Comparison of ENCODE assay signal across 16 mouse cellular contexts in genomic region chr12:10867674-10868635, GRCm38 (mm10).
DNase-seq lines count a peak whose midpoint lies in the region; ATAC-seq lines count a peak whose summit lies in the region.
"Had no signal": no experiment of that assay in that cellular context is flagged by ENCODE, and none has a peak within 500 bp of the region (broad histone marks: within the 10 kb centered on the region; RNA-seq: fewer than 3 reads in every experiment).

No protein-coding gene starts in this region.

- 67% methylated on average over 15 of the region's 15 CpGs for WGBS in hindbrain, embryonic 14.5 days
- WGBS in neural tube, embryonic 14.5 days: 75% methylated on average over 15 of the region's 15 CpGs

- no peaks in the 10 kb centered on the region for H3K9me3 ChIP-seq in hindbrain, embryonic 14.5 days (ENCODE audit: control insufficient read depth, low read length)
- no peaks in the 10 kb centered on the region for H3K9me3 ChIP-seq in neural tube, embryonic 14.5 days (ENCODE audit: control insufficient read depth, low read length)
- H3K9me3 ChIP-seq: embryonic facial prominence, embryonic 10.5 days; limb, embryonic 15.5 days had no signal

- no peak overlapping the region for H3K27ac ChIP-seq in hindbrain, embryonic 14.5 days
- H3K27ac ChIP-seq in neural tube, embryonic 14.5 days (ENCODE audit: low read depth, low read length): no peak overlapping the region
- H3K27ac ChIP-seq: embryonic facial prominence, embryonic 10.5 days; limb, embryonic 15.5 days had no signal

- no peaks in the 10 kb centered on the region for H3K4me1 ChIP-seq in hindbrain, embryonic 14.5 days (replicated peaks; ENCODE audit: control insufficient read depth, insufficient read depth, low read length)
- no peaks in the 10 kb centered on the region for H3K4me1 ChIP-seq in neural tube, embryonic 14.5 days (ENCODE audit: control insufficient read depth, insufficient read depth, low read length)
- H3K4me1 ChIP-seq: embryonic facial prominence, embryonic 10.5 days; limb, embryonic 15.5 days had no signal

- H3K4me3 ChIP-seq in hindbrain, embryonic 14.5 days (replicated peaks; ENCODE audit: low read length): no peak overlapping the region
- H3K4me3 ChIP-seq in neural tube, embryonic 14.5 days (ENCODE audit: low read depth, low read length): no peak overlapping the region
- H3K4me3 ChIP-seq: embryonic facial prominence, embryonic 10.5 days; limb, embryonic 15.5 days; myocyte had no signal

- H3K27me3 ChIP-seq in hindbrain, embryonic 14.5 days (ENCODE audit: control insufficient read depth, insufficient read depth, low read length): peaks cover 6% of the 10 kb centered on the region; the same call in 1 of the 2 replicates
- no peaks in the 10 kb centered on the region for H3K27me3 ChIP-seq in neural tube, embryonic 14.5 days (ENCODE audit: control insufficient read depth, insufficient read depth, low read length)
- H3K27me3 ChIP-seq: limb, embryonic 15.5 days had no signal

- intact Hi-C loops in left cerebral cortex, postnatal 4 days (cut with DNase I): no loop called here
- intact Hi-C loops in left cerebral cortex, postnatal 36 days (cut with DNase I): no loop called here

- peak; percentile 61 for ATAC-seq in hindbrain, embryonic 14.5 days (ENCODE audit: low FRiP score)
- peak; percentile 68; the same call in 1 of the 2 replicates for ATAC-seq in neural tube, embryonic 14.5 days (ENCODE audit: low read depth)

- no peak overlapping the region for H3K9ac ChIP-seq in hindbrain, embryonic 14.5 days
- no peak overlapping the region for H3K9ac ChIP-seq in neural tube, embryonic 14.5 days (replicated peaks; ENCODE audit: low read depth, low read length)
- H3K9ac ChIP-seq: limb, embryonic 15.5 days had no signal

- peak; percentile 28 to 42 for DNase-seq in cerebellum, postnatal 10 days
- DNase-seq in cerebellum, adult 11 months: no peak
- DNase-seq in left cerebral cortex, postnatal 4 days: peak; percentile 15
- no peak for DNase-seq in left cerebral cortex, postnatal 36 days (ENCODE audit: low spot score in 2 of 2)
- no peak for DNase-seq in hindbrain, embryonic 14.5 days (ENCODE audit: low spot score)
- no peak for DNase-seq in adrenal gland, postnatal 4 days (ENCODE audit: low spot score in 2 of 2)
- no peak for DNase-seq in layer of hippocampus, postnatal 14 days (ENCODE audit: low spot score in 2 of 2)
- DNase-seq: adrenal gland, adult 8-10 months; heart, postnatal 36 days; kidney, adult 8-10 months; lung, adult 18-20 months; thymus, postnatal 36 days had no signal

- H3K36me3 ChIP-seq in hindbrain, embryonic 14.5 days (replicated peaks; ENCODE audit: control insufficient read depth, insufficient read depth): no peaks in the 10 kb centered on the region
- no peaks in the 10 kb centered on the region for H3K36me3 ChIP-seq in neural tube, embryonic 14.5 days (ENCODE audit: control insufficient read depth, insufficient read depth, low read length)
- H3K36me3 ChIP-seq: embryonic facial prominence, embryonic 10.5 days; limb, embryonic 15.5 days had no signal

- H3K4me2 ChIP-seq in hindbrain, embryonic 14.5 days (replicated peaks): no peak overlapping the region
- no peak overlapping the region for H3K4me2 ChIP-seq in neural tube, embryonic 14.5 days (ENCODE audit: low read depth, low read length)
- H3K4me2 ChIP-seq: limb, embryonic 15.5 days had no signal

Comparison
In these comparisons a context has a peak if more than half of its experiments do, and no peak if none do; other contexts are left out.
1. DNase-seq: peak in cerebellum, postnatal 10 days (2 of 2) and left cerebral cortex, postnatal 4 days (single experiment); none in cerebellum, adult 11 months (single experiment), left cerebral cortex, postnatal 36 days (0 of 2), hindbrain, embryonic 14.5 days (single experiment), adrenal gland, postnatal 4 days (0 of 2) and layer of hippocampus, postnatal 14 days (0 of 2).